Mouse (Mus musculus) left cerebral cortex, adult 2 months (tissue): ENCODE measurements around the gene 9330182L06Rik. TPM values are rescaled to one million over a fixed set of nuclear protein-coding genes. Genes with fewer than 3 reads are reported as not detected.

Experiments
- DNase-seq, 2 experiments: peaks; one replicate each; pipeline ENCODE4 v3.0.0; 2021 to 2022; ENCODE audit warnings: low spot score in 2 of 2, mixed read lengths in 1 of 2; ENCODE audit errors: extremely low spot score in 1 of 2
- H3K27ac ChIP-seq: fragments of 200-600 bp; 2 replicates; pipeline ENCODE4 v1.8.1; 2022
- H3K4me3 ChIP-seq: fragments of 200-600 bp; 2 replicates; pipeline ENCODE4 v1.8.1; 2022
- CTCF ChIP-seq: fragments of 200-600 bp; IDR thresholded peaks from 2 replicates; pipeline ENCODE4 v1.8.1; 2022; ENCODE audit warnings: antibody characterized with exemption, mild to moderate bottlenecking, moderate library complexity
- intact Hi-C: fragments of 180-260 bp; cut with DNase I; formaldehyde crosslinking; loops from one replicate; pipeline ENCODE4 v1.15.1; 2025
- long read RNA-seq, 2 experiments: library from polyadenylated mRNA; stranded (forward); transcript quantifications; one replicate each; pipeline ENCODE4 v2.0.0; 2021; ENCODE audit warnings: borderline mapping rate in 2 of 2
- total RNA-seq, 2 experiments: library from RNA; stranded (reverse); gene quantifications; 2 replicates each; pipeline ENCODE4 v1.2.3; 2021

Gene 9330182L06Rik
- 10 to 100 TPM; 33.3 to 37.4 TPM for total RNA-seq
- long read RNA-seq, experiment 1, full-length matches to known transcripts = 26 of 127 reads
- long read RNA-seq, experiment 1, partial matches to known transcripts = 2 of 127 reads
- long read RNA-seq, experiment 1, other reads (novel, unspliced or antisense) = 99 of 127 reads
- long read RNA-seq, experiment 2, full-length matches to known transcripts = 22 of 106 reads
- long read RNA-seq, experiment 2, partial matches to known transcripts = 5 of 106 reads
- long read RNA-seq, experiment 2, other reads (novel, unspliced or antisense) = 79 of 106 reads

DNA sequence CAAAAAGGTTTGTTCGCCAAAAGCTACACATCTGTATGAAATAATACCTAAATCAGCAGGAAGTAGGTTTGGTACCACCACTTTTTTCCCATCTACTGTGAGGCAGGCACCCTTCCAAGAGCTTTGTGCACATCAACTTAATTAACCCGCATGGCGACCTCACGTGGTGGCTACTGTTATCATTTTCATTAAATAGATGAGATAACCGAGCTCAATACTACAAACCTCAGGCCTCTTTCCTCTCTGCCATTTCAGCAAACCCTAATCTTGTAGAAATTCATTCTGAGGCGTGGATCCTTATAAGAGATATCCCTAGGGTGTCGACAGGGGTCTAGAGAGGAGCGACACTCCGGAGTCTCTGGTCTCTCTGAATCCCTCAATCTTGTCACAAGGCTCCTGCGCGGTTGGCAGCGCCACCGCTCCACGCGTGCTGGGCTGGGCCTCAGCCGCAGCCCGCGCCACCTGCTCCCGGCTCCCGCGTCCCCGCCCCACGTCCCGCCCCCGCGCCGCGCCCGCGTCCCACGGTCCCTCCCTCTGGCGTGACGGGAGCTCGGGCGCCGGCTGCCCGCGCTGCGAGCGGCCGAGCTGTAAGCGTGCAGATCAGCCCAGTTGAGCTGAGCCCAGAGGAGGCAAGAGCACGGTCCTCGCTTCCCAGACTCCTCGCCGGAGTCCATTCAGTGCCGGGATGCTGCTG lies at the start of gene 9330182L06Rik:
Gene 9330182L06Rik (plus strand): TSS at position 533 of the 694 bp plus-strand sequence.
- DNase-seq = peak; percentile 82
- H3K4me3 ChIP-seq = peak within 1 kb of the TSS; percentile 90
- TF ChIP-seq CTCF = no peak
- peak within 1 kb of the TSS; percentile 87 for H3K27ac ChIP-seq
- intact Hi-C loops = loop anchor here (2.0 to 5.0 kb wide), 2 partner anchors 105 to 157 kb away; partner anchors contain the start of gene Dmtf1

DNA sequence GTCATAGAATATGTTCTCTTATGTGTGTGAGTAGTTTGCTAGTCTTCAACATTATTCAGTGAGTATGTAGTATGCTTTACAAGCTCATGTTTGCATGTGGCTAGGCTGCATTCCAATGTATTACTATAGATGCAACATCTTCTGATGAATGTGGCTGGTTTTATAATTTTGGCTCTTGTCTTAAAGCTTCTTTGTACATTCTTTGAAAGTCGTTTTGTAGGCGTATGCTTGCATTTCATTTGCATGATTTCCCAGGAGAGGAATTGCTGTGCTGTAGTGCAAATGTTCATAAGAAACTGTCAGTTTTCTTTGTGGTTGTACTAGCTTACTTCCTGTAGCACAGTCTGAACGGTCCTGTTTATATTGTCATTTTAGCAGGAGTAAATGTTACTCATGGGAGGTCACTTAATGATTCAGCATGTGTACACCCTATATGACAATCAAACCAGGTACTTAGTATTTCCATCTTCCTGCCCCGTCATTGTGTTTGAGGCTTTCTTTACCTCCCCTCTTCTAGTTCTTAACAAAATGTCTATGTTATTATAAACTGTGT lies 38.4 kb upstream of the 9330182L06Rik start:
- no peak for TF ChIP-seq CTCF
- no peak overlapping the region for H3K4me3 ChIP-seq
- no peak for DNase-seq
- intact Hi-C loops = no loop called here
- no peak overlapping the region for H3K27ac ChIP-seq

DNA sequence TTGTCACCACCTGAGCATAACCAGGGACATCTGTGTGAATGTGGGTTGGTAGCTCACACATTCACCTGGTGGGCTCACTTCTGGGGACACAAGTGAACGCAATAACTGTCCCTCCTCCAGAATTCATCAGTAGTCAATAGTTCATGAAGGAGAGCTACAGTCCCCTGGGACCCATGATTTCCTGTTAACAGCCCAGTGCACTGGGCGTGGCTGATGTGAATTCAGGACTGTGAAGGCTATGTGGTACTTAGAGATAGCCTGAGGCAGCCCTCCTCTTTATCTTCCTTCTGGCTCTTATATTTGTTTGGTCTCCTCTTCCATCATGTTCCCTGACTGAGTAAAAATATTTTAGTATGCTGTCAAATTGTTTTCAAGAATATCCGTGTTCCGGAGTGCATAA lies 1.6 kb upstream of the 9330182L06Rik start:
- no peak overlapping the region for H3K4me3 ChIP-seq
- TF ChIP-seq CTCF = no peak
- intact Hi-C loops = no loop called here
- no peak overlapping the region for H3K27ac ChIP-seq
- DNase-seq = no peak

DNA sequence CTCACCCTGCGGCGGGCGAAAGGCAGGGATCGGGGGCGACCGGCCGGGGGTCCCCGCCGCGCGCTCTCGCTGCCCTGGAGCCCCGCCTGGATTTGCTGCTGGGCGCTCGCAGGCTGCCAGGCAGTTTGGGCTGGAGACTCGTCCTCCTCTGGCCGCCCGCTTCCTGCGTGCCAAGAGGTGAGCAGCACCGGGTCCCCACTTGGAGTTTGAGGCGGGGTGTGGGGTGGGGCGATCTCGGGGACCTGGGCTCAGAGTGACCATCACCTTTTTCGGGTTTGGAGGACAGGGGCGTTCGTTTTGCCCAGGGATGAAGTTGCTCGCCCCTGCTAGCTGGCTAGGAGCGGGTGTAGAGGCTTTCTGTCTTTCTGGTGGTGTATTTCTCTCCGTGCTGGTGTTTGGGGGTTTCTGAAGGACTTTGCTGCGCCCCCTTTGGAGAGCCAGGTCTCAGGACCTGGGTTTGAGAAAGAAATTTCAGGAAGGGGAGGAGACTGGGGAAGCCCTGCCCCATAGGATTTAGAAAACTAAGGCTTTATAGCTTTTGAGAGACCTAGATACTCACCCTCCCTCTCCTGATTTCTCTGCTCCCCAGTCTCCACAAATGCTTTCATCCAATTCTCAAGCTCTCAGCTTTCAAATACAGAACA lies 484 bp downstream of the 9330182L06Rik start:
- DNase-seq = no peak
- intact Hi-C loops = loop anchor here (2.0 to 5.0 kb wide), 2 partner anchors 106 to 156 kb away; partner anchors contain the start of gene Dmtf1
- H3K27ac ChIP-seq = peak overlapping the region; percentile 87
- TF ChIP-seq CTCF = no peak; the same call in 1 of the 2 replicates
- peak overlapping the region; percentile 90 for H3K4me3 ChIP-seq

DNA sequence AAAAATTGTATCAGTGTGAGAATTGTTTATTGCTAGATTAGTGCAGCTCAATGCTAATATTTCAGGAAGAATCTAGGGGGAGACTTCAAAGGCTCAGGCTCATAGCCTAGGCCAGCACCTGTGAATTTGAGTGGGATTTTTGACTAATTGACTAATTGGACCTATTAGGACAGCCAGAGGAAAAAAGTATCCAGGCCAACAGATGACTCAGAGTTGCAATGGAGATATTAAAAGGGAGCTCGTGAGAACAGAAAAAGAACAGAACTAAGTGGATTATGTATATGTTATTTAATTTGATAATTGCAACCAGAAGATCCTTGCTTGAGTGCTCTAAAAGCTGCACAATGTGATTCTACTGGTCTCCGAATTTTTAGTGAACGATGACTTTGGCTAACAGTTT lies 3.7 kb downstream of the 9330182L06Rik start:
- no peak for DNase-seq
- Histone ChIP-seq H3K27ac (no peak overlapping the region), H3K4me3 (no peak overlapping the region)
- intact Hi-C loops = loop anchor here (5.0 kb wide), 1 partner anchor 153 kb away; no protein-coding TSS in a partner anchor
- no peak for TF ChIP-seq CTCF

DNA sequence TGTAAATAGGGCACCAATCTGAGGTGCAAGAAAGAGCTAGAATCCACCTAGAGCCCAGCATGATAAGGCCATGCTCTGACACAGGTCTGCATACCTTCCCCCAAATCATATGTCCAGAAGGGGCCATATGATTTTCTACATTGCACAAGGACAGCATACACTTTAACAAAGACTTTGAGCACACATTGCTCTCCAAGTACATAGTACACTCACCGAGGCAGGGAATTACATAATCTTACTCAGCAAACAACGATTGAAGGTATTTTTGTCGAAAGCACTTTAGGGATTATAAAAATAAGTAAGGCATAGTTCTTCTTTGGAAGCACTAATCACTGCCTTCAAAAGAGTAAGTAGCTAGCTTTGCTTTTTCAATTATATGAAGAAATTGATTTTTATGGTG lies 7.1 kb downstream of the 9330182L06Rik start:
- intact Hi-C loops = no loop called here
- Histone ChIP-seq H3K27ac (no peak overlapping the region), H3K4me3 (no peak overlapping the region)
- no peak for TF ChIP-seq CTCF
- no peak for DNase-seq

DNA sequence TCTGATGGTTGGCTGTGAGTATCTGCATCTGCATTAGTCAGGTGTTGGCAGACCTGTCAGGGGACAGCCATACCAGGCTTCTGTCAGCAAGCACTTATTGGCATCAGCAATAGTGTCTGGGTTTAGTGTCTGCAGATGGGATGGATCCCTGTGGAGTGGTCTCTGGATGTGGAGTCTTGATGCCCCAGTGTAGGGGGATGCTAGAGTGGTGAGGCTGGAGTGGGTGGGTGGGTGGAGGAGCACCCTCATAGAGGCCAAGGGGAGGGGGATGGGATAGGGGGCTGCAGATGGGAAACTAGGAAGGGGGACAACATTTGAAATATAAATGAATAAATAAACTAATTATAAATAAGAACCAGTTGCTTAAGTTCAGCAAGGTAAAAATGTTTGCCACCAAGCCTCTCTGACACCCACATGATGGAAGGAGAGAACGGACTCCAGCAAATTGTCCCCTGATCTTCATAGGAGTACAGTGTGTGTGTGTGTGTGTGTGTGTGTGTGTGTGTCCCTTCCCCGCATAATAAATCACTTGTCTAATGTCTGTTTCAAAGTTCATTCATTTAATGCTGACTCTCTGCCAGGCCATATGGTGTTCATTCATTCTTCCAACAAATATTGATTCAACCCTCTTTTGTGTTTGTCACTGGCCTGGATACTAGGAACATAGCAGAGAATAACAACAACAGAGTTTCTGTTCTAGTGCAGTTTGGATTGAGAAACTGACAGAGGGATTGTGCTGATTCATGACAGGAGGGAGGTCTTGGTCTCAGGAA lies 30.0 kb downstream of the 9330182L06Rik start:
- H3K4me3 ChIP-seq = no peak overlapping the region
- no peak for DNase-seq
- H3K27ac ChIP-seq = no peak overlapping the region
- TF ChIP-seq CTCF = no peak
- intact Hi-C loops = no loop called here

DNA sequence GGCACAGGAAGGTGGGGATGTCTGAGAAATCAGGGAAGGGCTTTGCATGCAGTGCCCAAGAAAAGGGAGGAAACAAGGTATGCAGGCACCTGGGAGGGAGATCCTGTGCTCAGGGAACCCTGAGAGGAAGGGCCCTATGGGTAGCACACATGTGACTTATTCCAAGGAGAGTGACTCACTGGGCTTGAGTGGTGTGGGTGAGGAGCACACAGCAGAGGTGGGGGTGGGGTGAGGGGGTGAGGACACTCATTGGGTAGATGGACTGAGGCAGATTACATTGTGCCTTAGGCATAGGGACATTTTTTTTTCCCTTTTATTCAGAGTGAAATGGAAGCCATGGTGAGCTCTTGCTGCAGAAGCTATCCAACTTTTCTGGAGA lies 30.6 kb downstream of the 9330182L06Rik start:
- intact Hi-C loops = no loop called here
- DNase-seq = no peak
- H3K4me3 ChIP-seq = no peak overlapping the region
- no peak overlapping the region for H3K27ac ChIP-seq
- no peak for TF ChIP-seq CTCF

DNA sequence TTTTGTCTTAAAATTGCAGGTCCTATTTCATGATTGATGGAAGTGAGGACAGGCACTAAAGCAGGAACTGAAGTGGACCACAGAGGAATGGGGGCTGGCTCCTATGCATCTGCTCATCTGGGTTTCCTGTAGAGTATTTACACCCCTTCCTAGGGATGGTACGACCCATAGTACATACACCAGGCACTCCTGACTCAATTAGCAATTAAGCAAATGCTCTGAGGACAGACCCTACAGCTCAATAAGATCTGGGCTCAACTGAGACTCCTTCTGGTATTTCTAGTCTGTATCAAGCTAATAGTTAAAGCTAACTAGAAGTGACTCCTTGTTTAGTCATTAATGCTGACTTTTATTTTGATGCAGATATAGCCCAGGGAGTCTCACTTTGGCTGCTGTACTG lies 60.9 kb downstream of the 9330182L06Rik start:
- no peak overlapping the region for H3K27ac ChIP-seq
- no peak for DNase-seq
- no peak overlapping the region for H3K4me3 ChIP-seq
- TF ChIP-seq CTCF = no peak
- intact Hi-C loops = no loop called here

DNA sequence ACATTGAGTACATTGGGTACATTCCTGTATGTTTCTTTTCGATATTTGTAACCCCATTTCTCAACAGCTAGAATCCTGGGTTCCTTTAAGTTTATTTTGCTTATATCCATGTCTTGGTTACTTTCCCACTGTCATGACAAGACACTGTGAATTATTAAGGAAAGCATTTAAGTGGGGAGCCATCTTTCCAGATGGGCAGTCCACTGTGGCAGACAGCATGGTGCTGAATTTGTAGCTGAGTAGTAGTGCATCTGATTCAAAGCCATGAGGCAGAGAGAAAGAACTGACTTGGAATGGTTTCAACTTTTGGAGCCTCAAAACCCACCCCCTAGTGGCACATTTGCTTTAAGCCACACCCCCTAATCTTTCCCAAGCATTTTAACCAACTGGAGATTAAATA lies 61.6 kb downstream of the 9330182L06Rik start:
- intact Hi-C loops = no loop called here
- TF ChIP-seq CTCF = no peak

DNA sequence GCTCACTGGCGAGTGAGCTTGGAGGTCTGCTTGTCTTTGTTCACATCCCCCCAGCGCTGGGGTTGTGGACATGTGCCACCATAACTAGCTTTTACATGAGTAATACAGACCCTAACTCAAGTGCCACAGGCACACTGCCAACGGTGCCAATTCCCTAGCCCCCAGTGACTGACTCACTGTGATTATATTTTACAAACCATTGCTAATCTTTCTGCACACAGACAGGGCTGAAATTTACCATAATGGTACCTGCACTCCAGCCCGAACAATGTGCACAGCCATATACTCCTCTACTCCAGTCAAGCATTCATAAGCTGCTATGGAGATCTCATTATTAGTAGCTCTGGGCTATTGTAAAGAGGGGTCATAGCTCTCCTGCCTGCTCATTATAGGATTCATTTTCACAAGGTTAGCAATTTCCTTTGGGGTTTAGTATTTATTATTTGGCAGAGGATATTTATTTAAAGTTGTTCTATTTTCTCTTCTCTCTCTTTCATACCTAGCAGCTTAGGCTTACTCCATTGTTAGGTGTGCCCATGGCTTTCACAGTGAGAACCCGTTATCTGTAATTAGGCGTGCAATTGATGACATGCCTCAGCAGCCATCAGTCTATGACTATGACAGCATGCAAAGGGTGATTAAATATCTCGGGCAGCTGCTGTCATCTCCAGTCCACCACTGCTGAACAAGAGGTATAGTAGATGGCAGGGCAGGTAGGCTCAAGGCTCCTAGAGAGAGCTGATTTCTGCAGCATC lies 73.0 kb downstream of the 9330182L06Rik start:
- Histone ChIP-seq H3K4me3 (no peak overlapping the region), H3K27ac (no peak overlapping the region)
- no peak for DNase-seq
- TF ChIP-seq CTCF = no peak
- intact Hi-C loops = no loop called here

More for the DNA sequence above, 61.6 kb downstream of the 9330182L06Rik start:
- H3K4me3 ChIP-seq = no peak overlapping the region
- no peak overlapping the region for H3K27ac ChIP-seq
- DNase-seq = no peak
